Mouse (Mus musculus) cerebellum, adult 2 months (tissue): Measurements from ENCODE around the gene Coq6. TPM values are rescaled to one million over a fixed set of nuclear protein-coding genes. Genes with fewer than 3 reads are reported as not detected.
"Not testable (repeated sequence)": the region's sequence is repeated elsewhere in the genome, so short reads cannot be mapped to it uniquely, and the experiment has no call there.

Experiments
- DNase-seq, 2 experiments: peaks; one replicate each; pipeline ENCODE4 v3.0.0; 2021
- H3K27ac ChIP-seq: fragments of 200-500 bp; 2 replicates; pipeline ENCODE4 v1.5.1; 2012; ENCODE audit warnings: low read length, control low read depth, inconsistent platforms; ENCODE audit not compliant: insufficient read depth
- H3K27me3 ChIP-seq: fragments of 200-500 bp; 2 replicates; pipeline ENCODE4 v1.6.1; 2012; ENCODE audit warnings: inconsistent platforms, mild to moderate bottlenecking, low read length, moderate library complexity; ENCODE audit not compliant: control insufficient read depth, insufficient read depth
- H3K4me1 ChIP-seq: fragments of 200-500 bp; 2 replicates; pipeline ENCODE4 v1.6.1; 2011; ENCODE audit warnings: low read length; ENCODE audit not compliant: control insufficient read depth, insufficient read depth
- H3K4me3 ChIP-seq: fragments of 200-500 bp; replicated peaks from 2 replicates; pipeline ENCODE3; 2011; ENCODE audit warnings: mild to moderate bottlenecking, low read depth, low read length, control low read depth; ENCODE audit not compliant: insufficient read depth
- CTCF ChIP-seq: fragments of 200-500 bp; IDR thresholded peaks from 2 replicates; pipeline ENCODE4 v1.5.1; 2011; ENCODE audit warnings: low read depth, mild to moderate bottlenecking, control low read depth, low read length, moderate library complexity, borderline replicate concordance; ENCODE audit not compliant: insufficient read depth
- POLR2A ChIP-seq: fragments of 200-500 bp; IDR thresholded peaks from 2 replicates; pipeline ENCODE4 v1.6.1; 2011; ENCODE audit warnings: low read length, control low read depth, borderline replicate concordance; ENCODE audit not compliant: insufficient read depth
- WGBS: fragments of 180-500 bp; shearing (Covaris S2); methylation state at CpG from one replicate; pipeline ENCODE4 v1.1.7; 2018; 5-methylcytosine and 5-hydroxymethylcytosine counted together
- polyA plus RNA-seq: library from polyadenylated mRNA; depleted of rRNA; stranded (reverse); fragments of >200 nt; gene quantifications from 2 replicates; pipeline ENCODE4 v1.2.3, GENCODE M21; 2012; rRNA removed

Gene Coq6
- 39.9 and 45.0 TPM in 2 replicates for polyA plus RNA-seq

DNA sequence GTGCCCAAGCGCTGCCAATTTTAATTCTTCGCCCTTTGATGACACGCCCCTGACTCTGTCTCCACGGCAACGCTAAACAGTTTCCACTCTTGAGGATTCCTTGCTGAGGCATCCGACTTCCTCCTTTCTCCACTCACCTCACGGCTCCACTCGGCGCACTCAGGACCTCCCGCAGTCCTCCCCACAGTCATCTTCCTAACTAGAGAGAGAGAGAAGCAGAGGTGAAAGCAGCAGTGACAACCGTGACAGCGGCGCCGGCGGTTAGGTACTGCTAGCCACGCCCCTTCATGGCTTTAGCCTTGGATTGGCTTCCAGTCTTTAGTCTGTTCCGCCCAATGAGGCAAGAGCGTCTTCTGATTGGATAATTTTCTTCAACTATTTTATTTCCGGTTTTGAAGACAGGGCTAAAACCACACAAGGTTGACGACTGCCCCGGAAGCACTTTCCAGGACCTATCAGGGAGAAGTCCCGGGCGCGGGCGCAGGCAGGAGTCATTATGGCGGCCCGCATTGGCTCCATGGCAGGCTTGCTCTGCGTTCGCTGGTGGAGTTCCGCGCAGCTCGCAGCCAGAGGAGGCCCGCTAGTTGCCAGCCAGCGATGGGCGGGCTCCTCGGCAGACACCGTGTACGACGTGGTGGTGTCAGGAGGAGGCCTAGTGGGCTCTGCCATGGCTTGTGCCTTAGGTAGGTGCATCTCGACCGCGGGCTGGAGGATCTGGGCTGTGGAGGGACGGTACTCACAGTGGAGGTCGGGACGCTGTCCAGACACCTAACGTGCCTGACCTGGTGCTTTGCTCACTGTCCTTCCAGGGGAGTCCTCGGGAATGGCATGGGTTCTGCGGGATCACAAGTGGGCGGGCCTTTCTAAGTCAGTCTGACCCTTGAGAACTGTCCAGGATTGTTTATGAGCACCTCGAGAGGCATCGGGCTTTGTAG lies at the start of gene Coq6, which contains the start of gene Fam161b:
Gene Coq6 (plus strand): TSS at position 103 of the 935 bp plus-strand sequence.
Gene Fam161b (minus strand): TSS at position 279 of the 935 bp plus-strand sequence.
- DNase-seq = peak; percentile 92 to 98
- Histone ChIP-seq H3K27ac (peak within 1 kb of the TSS; percentile 24; the same call in 1 of the 2 replicates), H3K4me1 (peaks cover 4% of the 10 kb centered on the region; the same call in 1 of the 2 replicates), H3K27me3 (no peaks in the 10 kb centered on the region), H3K4me3 (peak within 1 kb of the TSS; percentile 98)
- TF ChIP-seq POLR2A (peak; percentile 51; the same call in 1 of the 2 replicates), CTCF (no peak)
- under 1% methylated on average over 51 of the region's 51 CpGs for WGBS

DNA sequence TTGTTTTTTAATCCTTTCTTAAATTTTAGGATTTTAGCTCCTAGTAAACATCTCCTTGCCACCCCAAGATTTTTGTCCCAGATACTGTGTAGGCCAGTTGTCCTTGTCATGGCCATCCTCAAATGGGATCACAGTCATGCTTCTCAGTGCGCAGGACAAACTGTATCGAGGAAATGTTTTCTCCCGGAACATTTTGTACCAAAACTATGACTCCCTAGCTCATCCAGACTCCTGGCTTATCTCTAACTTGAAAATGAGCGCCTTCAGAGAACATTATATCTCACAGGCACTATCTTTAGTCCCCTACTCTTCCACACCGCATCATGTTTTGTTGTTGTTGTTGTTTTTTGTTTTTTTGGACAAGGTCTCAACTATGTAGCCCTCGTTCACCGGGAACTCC lies 45.5 kb upstream of the Coq6 start:
- no peaks in the 10 kb centered on the region for H3K4me1 ChIP-seq
- H3K4me3 ChIP-seq = peak overlapping the region; percentile 85
- WGBS = 16% methylated on average over 7 of the region's 7 CpGs
- no peak for DNase-seq
- H3K27ac ChIP-seq = no peak overlapping the region
- TF ChIP-seq POLR2A (no peak), CTCF (no peak)
- no peaks in the 10 kb centered on the region for H3K27me3 ChIP-seq

DNA sequence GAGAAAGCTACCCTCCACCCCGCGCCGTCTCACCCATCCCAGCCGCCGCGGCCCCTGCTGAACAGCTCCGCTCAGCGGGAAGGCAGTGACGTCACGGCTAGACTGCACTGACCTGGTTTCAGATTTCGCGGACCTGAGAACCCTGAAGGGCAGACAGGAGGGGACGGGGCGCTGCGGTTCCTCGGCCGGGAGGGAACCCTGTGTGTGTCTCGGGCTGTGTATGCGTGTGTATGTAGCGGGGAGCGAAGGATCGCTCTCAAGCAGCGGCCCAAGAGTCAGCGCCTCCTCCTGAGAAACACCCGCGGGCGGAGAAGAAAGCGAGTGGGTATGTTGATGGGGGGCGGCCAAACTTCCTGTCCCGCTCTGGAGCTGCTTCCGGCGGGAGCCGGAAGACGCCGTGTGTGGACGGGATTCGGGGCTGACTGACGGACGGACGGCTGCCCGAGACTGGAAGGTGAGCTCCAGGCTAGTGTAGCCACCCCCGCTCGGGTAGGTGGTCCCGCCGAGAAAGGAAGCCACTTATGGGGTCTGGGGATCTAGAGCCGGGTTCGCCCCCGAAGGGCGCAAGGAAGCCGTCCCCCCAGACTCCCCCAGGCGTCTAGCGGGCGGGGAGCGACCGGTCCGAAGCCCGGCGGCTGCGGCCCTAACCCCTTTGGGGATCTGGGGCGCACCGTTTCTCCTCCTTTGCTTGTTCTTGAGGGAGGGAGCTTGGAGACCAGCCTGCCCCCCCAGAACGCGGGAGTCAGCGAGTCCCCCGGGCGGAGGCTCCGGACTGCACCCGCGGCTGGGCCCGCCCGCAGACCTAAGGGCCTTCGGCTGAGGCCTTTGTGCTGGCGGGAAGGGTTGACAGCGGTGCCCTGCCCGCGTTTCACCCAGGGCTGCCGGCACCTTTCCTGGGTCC lies 44.5 kb upstream of the Coq6 start, which contains the start of gene Zfp410:
Gene Zfp410 (plus strand): TSS at position 132 of the 901 bp plus-strand sequence.
- Histone ChIP-seq H3K27ac (peak within 1 kb of the TSS; percentile 91), H3K4me3 (peak within 1 kb of the TSS; percentile 85), H3K4me1 (no peaks in the 10 kb centered on the region), H3K27me3 (no peaks in the 10 kb centered on the region)
- TF ChIP-seq POLR2A = peak; percentile 50; the same call in 1 of the 2 replicates
- TF ChIP-seq CTCF = no peak
- peak; percentile 91 to 95 for DNase-seq
- WGBS = under 1% methylated on average over 77 of the region's 77 CpGs

DNA sequence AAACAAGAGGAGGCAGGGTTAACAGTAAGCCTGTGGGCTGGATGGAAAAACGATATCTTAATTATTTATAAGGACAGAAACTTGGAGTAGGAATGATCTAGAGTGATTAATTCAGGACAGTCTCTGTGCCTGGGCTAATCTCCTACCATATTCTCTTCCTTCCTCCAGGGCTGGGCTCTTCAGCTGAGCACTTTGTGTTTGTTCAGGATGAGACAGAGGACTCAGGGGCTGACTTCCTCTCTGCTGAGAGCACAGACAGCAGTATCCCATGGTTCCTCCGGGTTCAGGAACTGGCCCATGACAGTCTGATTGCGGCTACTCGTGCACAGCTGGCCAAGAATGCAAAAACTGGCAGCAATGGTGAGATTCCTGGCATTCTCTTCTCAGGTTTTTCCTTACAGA lies 34.3 kb upstream of the Coq6 start:
- Histone ChIP-seq H3K27me3 (no peaks in the 10 kb centered on the region), H3K27ac (no peak overlapping the region), H3K4me1 (no peaks in the 10 kb centered on the region), H3K4me3 (no peak overlapping the region)
- WGBS = 66% methylated on average over 4 of the region's 4 CpGs
- TF ChIP-seq CTCF (no peak), POLR2A (no peak)
- DNase-seq = no peak

DNA sequence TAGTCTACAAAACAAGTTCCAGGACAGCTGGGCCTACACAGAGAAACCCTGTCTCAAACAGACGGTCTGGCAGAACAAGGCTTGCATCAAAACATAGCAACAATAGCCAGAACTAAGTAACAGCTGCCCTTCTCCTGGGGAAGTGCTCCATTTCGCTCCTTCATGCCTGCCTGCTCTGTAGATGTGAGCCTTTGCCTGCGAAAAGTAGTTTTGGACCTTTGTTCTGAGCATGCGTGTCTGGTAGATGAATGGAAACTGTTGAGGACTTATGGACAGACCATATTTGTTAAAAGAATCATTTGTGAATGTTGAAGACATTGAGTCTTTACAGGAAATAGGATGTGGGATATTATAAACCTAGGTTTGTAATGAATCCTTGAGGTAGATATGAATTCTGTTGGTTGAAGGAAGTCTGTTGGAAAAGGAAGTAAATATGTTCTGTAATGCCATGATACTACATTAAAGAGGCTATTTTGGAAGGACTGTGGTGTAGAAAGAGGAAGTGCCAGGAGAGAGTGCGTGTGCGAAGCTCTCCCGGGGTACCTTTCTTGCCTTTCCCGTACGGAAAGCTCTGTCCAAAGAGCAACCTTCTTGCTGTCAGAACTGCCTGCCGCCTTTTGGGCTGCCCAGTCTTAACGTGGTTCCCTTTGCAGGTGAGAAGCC lies 24.4 kb upstream of the Coq6 start:
- Histone ChIP-seq H3K4me3 (no peak overlapping the region), H3K27ac (no peak overlapping the region), H3K4me1 (no peaks in the 10 kb centered on the region), H3K27me3 (no peaks in the 10 kb centered on the region)
- 89% methylated on average over 11 of the region's 11 CpGs for WGBS
- no peak for DNase-seq
- TF ChIP-seq CTCF (no peak), POLR2A (no peak)

DNA sequence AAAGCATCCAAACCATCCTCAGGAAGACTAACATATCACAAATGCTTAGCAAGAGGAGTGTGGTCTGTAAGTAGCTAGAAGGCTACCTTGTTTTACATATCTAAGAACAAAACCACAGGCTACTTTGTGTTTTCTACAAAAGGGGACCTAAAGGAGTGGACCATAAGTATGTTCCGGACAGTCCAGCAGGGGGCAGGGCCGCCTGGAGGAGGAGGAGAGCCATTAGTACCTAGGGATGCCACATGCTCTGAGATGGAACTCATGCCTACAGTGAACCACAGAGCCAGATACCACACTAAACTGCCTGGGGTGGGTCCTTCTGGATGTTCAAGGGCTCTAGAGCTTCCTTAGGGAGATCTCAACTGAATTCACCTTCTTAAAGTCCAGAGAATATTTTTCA lies 14.3 kb upstream of the Coq6 start:
- WGBS = 46% methylated on average over 2 of the region's 2 CpGs

DNA sequence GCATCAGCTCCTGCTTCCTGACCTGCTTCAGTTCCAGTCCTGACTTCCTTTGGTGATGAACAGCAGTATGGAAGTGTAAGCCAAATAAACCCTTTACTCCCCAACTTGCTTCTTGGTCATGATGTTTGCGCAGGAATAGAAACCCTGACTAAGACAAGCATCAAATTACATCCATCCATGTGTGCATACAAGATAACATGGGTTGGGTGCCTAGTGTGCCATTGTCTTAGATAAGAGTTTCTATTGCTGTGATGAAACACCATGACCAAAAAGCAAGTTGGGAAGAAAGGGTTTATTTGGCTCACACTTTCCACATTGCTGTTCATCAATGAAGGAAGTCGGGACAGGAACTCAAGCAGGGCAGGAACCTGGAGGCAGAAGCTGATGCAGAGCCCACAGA lies 2.8 kb upstream of the Coq6 start:
- not testable (repeated sequence) for H3K4me3 ChIP-seq, H3K4me1 ChIP-seq, H3K27me3 ChIP-seq, H3K27ac ChIP-seq, DNase-seq
- WGBS = 84% methylated on average over 2 of the region's 2 CpGs

More for the DNA sequence above, 14.3 kb upstream of the Coq6 start:
- Histone ChIP-seq H3K4me1 (no peaks in the 10 kb centered on the region), H3K27ac (no peak overlapping the region), H3K27me3 (no peaks in the 10 kb centered on the region), H3K4me3 (no peak overlapping the region)
- no peak for DNase-seq
- no peak for TF ChIP-seq POLR2A
- peak; percentile 37; the same call in 1 of the 2 replicates for TF ChIP-seq CTCF
